Mouse (Mus musculus) midbrain, embryonic 16.5 days (tissue): ENCODE measurements at regions not wholly inside any gene's neighbourhood (a gene's known extent, or its start where the extent isn't known, plus 50 kb on each side); places are given as distances from the start of the nearest gene placed in this dataset.
"Not testable (repeated sequence)": the region's sequence is repeated elsewhere in the genome, so short reads cannot be mapped to it uniquely, and the experiment has no call there.

ENCODE experiments used
- ATAC-seq: fragments of 200-750 bp; cut with Nextera tagmentation; 2 replicates; pipeline ENCODE4 v1.8.0; 2017; ENCODE audit warnings: moderate TSS enrichment
- H3K27ac ChIP-seq: fragments of 300-500 bp; sonication (generic); 2 replicates; pipeline ENCODE4 v1.5.1; 2014; ENCODE audit warnings: mild to moderate bottlenecking, low read length, mixed read lengths
- H3K27me3 ChIP-seq: fragments of 300-500 bp; sonication (generic); 2 replicates; pipeline ENCODE4 v1.6.1; 2014; ENCODE audit warnings: low read depth, low read length, mixed read lengths; ENCODE audit not compliant: control insufficient read depth, insufficient read depth
- H3K36me3 ChIP-seq: fragments of 300-500 bp; sonication (generic); 2 replicates; pipeline ENCODE4 v1.6.1; 2014; ENCODE audit warnings: mild to moderate bottlenecking, low read length, moderate library complexity, mixed read lengths; ENCODE audit not compliant: control insufficient read depth, insufficient read depth
- H3K4me1 ChIP-seq: fragments of 300-500 bp; sonication (generic); 2 replicates; pipeline ENCODE4 v1.6.1; 2014; ENCODE audit warnings: mild to moderate bottlenecking, low read length, mixed read lengths; ENCODE audit not compliant: control insufficient read depth, insufficient read depth
- H3K4me2 ChIP-seq: fragments of 300-500 bp; sonication (generic); 2 replicates; pipeline ENCODE4 v1.6.1; 2014; ENCODE audit warnings: mild to moderate bottlenecking, low read length, mixed read lengths
- H3K4me3 ChIP-seq: fragments of 300-500 bp; sonication (generic); 2 replicates; pipeline ENCODE4 v1.5.1; 2014; ENCODE audit warnings: low read depth, mild to moderate bottlenecking, low read length, moderate library complexity, mixed read lengths
- H3K9ac ChIP-seq: fragments of 300-500 bp; sonication (generic); 2 replicates; pipeline ENCODE4 v1.6.1; 2014; ENCODE audit warnings: low read depth, low read length, mixed read lengths
- H3K9me3 ChIP-seq: fragments of 300-500 bp; sonication (generic); replicated peaks from 2 replicates; pipeline ENCODE4 v1.6.1; 2014; ENCODE audit warnings: mild to moderate bottlenecking, low read length, mixed read lengths; ENCODE audit not compliant: control insufficient read depth, poor library complexity, severe bottlenecking
- WGBS: fragments of 180-500 bp; shearing (Covaris S2); extraction: QIAGEN DNeasy Blood & Tissue Kit; methylation state at CpG from one replicate; pipeline ENCODE4 v1.1.7; 2014; 5-methylcytosine and 5-hydroxymethylcytosine counted together

- Histone ChIP-seq H3K4me3 (no peak overlapping the region), H3K9ac (no peak overlapping the region), H3K9me3 (no peaks in the 10 kb centered on the region), H3K36me3 (no peaks in the 10 kb centered on the region), H3K27me3 (no peaks in the 10 kb centered on the region), H3K27ac (no peak overlapping the region), H3K4me2 (no peak overlapping the region), H3K4me1 (no peaks in the 10 kb centered on the region)
- WGBS, result 37% methylated on average over 2 of the region's 2 CpGs
- no peak for ATAC-seq
Measured at GRCm38 (mm10) chr6:14573001-14573400, 182.1 kb downstream of the Ppp1r3a start.

DNA sequence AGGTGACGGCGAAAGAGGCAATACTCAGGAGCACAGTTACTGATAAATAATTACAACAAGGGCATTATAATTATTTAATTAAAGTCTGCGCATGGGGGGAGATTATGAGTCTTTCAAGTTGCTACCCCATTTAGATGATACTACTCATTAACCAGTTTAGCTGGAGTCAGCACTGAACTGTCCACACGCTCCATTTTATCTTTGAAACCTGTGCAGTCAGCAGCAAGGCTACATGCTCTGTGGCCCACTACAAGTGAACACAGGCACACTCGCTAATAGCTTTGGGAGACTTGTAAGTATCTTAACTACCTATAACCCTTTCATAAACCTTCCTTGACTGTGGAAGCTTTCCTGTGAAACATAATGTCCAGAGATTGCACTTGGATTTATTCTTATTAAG, 214.7 kb downstream of the Ppp1r3a start:
- H3K4me3 ChIP-seq, result no peak overlapping the region
- no peaks in the 10 kb centered on the region for H3K36me3 ChIP-seq
- H3K9me3 ChIP-seq, result no peaks in the 10 kb centered on the region
- 89% methylated on average over 5 of the region's 5 CpGs for WGBS
- H3K4me1 ChIP-seq, result no peaks in the 10 kb centered on the region
- no peak for ATAC-seq
- H3K27ac ChIP-seq, result no peak overlapping the region
- no peak overlapping the region for H3K9ac ChIP-seq
- H3K4me2 ChIP-seq, result no peak overlapping the region
- no peaks in the 10 kb centered on the region for H3K27me3 ChIP-seq

DNA sequence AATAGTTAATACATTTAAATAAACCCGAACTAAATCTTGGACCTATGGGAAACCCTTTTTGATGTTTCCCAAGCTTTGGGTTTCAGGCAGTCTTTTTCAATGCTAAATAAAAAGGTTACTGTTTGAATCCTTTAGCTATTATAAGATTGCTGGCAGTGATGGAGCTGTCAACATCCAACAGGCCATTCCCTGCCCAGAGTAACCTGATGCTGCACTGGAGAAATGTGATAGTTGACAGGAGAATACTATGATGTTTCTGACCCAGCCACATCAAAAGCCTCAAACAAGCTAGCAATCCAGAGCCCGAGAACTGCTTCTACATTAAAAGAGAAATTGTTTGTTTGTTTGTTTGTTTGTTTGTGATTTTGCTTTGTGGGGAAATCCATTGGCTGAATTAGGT, 226.0 kb downstream of the Ppp1r3a start:
- Histone ChIP-seq H3K4me3 (no peak overlapping the region), H3K9me3 (no peaks in the 10 kb centered on the region), H3K4me2 (no peak overlapping the region), H3K9ac (no peak overlapping the region), H3K27me3 (no peaks in the 10 kb centered on the region), H3K36me3 (no peaks in the 10 kb centered on the region), H3K4me1 (no peaks in the 10 kb centered on the region; the same call in 1 of the 2 replicates), H3K27ac (no peak overlapping the region)
- WGBS, result 51% methylated on average over 2 of the region's 2 CpGs
- ATAC-seq, result no peak

DNA sequence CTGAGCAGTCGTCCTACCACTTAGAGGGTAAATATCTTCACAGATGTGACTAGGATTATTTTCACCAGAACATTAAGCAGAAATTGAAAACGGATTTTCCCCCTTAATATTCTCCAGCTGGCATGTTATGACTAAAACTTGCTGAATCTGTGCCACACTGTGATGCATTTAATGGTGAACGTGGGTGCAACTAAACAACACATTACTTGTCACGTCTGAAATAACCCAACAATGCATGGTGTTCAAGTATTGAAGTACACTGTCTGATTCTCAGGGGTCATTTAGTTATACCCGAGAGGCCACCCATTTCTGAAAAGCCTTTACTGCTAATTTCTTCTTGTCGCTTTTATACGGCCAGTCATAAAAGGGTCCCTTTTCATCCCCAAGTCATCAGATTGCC, 226.5 kb downstream of the Ppp1r3a start:
- Histone ChIP-seq H3K36me3 (no peaks in the 10 kb centered on the region), H3K9ac (no peak overlapping the region), H3K27me3 (no peaks in the 10 kb centered on the region), H3K4me1 (no peaks in the 10 kb centered on the region; the same call in 1 of the 2 replicates), H3K9me3 (no peaks in the 10 kb centered on the region), H3K4me2 (no peak overlapping the region), H3K4me3 (no peak overlapping the region), H3K27ac (no peak overlapping the region)
- WGBS, result 46% methylated on average over 7 of the region's 7 CpGs
- ATAC-seq, result no peak

DNA sequence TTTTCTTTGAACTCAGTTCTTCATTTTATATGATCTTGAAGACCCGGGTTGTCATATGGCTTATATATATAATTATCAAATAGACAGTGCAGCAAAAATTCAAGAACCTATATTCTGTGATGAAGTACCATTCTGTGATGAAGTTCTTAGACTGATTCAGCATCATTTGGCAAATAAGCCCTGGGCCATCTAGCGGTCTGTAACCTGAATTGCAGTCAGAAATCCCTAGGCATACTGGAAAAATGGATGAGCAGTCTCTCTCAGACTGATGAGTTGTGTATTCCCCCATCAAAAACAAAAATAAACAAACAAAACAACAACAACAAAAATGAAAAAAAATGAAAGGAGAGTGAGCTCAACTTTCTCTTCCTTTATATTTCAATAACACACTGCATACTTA, 232.3 kb downstream of the Ppp1r3a start:
- Histone ChIP-seq H3K9ac (no peak overlapping the region), H3K9me3 (no peaks in the 10 kb centered on the region), H3K36me3 (no peaks in the 10 kb centered on the region), H3K4me2 (no peak overlapping the region), H3K27ac (no peak overlapping the region), H3K27me3 (no peaks in the 10 kb centered on the region), H3K4me1 (no peaks in the 10 kb centered on the region), H3K4me3 (no peak overlapping the region)
- ATAC-seq, result no peak
- WGBS, result 22% methylated on average over 2 of the region's 2 CpGs

GRCm38 (mm10) chr6:14521321-14521720, 233.8 kb downstream of the Ppp1r3a start:
- Histone ChIP-seq H3K36me3 (no peaks in the 10 kb centered on the region), H3K9me3 (no peaks in the 10 kb centered on the region), H3K27me3 (no peaks in the 10 kb centered on the region), H3K9ac (no peak overlapping the region), H3K4me2 (no peak overlapping the region), H3K4me3 (no peak overlapping the region), H3K4me1 (no peaks in the 10 kb centered on the region), H3K27ac (no peak overlapping the region)
- WGBS, result 95% methylated on average over 1 of the region's 1 CpGs
- ATAC-seq, result no peak

GRCm38 (mm10) chr6:14504171-14504570, 250.9 kb downstream of the Ppp1r3a start:
- Histone ChIP-seq H3K27ac (no peak overlapping the region), H3K9ac (no peak overlapping the region), H3K36me3 (no peaks in the 10 kb centered on the region), H3K4me3 (no peak overlapping the region), H3K27me3 (no peaks in the 10 kb centered on the region), H3K4me2 (no peak overlapping the region), H3K9me3 (no peaks in the 10 kb centered on the region), H3K4me1 (no peaks in the 10 kb centered on the region)
- ATAC-seq, result peak; percentile 86
- 40% methylated on average over 1 of the region's 1 CpGs for WGBS

- no peak overlapping the region for H3K4me2 ChIP-seq
- ATAC-seq, result no peak
- H3K36me3 ChIP-seq, result no peaks in the 10 kb centered on the region
- no peak overlapping the region for H3K4me3 ChIP-seq
- no peaks in the 10 kb centered on the region for H3K9me3 ChIP-seq
- H3K27ac ChIP-seq, result no peak overlapping the region
- no peaks in the 10 kb centered on the region for H3K4me1 ChIP-seq
- no peaks in the 10 kb centered on the region for H3K27me3 ChIP-seq
- WGBS, result 83% methylated on average over 2 of the region's 2 CpGs
- H3K9ac ChIP-seq, result no peak overlapping the region
Measured at GRCm38 (mm10) chr6:14500663-14501062, 254.4 kb downstream of the Ppp1r3a start.

DNA sequence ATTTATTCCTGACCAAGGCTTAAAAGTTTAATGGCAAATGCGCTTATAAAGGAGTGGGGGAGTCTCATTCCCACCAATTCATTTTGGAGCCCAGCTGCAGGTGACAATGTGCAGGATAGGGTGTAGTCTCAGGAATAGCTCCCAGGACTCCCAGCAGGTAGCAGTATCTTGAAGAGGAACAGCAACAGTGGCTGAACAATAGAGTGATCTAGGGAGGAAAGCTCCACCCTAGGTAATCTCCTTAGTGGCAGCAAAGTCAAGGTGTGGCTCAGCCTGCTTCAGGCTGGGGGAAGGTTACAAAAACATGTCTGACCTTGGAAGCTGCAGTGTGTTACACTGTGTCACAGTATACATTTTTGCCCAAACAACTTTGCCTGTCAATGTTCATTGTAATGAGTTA, 255.2 kb downstream of the Ppp1r3a start:
- H3K27ac ChIP-seq, H3K4me2 ChIP-seq, H3K4me1 ChIP-seq, ATAC-seq, H3K27me3 ChIP-seq, H3K36me3 ChIP-seq, H3K4me3 ChIP-seq, H3K9ac ChIP-seq, H3K9me3 ChIP-seq: not testable (repeated sequence)
- 54% methylated on average over 1 of the region's 1 CpGs for WGBS

GRCm38 (mm10) chr6:14486642-14487041, 268.4 kb downstream of the Ppp1r3a start:
- not testable (repeated sequence) for ATAC-seq, H3K4me3 ChIP-seq, H3K4me2 ChIP-seq, H3K36me3 ChIP-seq, H3K9ac ChIP-seq, H3K27me3 ChIP-seq, H3K4me1 ChIP-seq, H3K27ac ChIP-seq, H3K9me3 ChIP-seq
- 58% methylated on average over 3 of the region's 3 CpGs for WGBS
